Mouse (Mus musculus): ENCODE measurements at regions not wholly inside any gene's neighbourhood (a gene's known extent, or its start where the extent isn't known, plus 50 kb on each side); places are given as distances from the start of the nearest gene placed in this dataset.

GRCm38 (mm10) chr1:43367151-43367895 is 77.1 kb upstream of the Nck2 start:
- no peak for DNase-seq (ENCODE audit: extremely low spot score, low spot score)

GRCm38 (mm10) chr1:43371863-43372262 is 72.5 kb upstream of the Nck2 start:
- no peak for DNase-seq (ENCODE audit: extremely low spot score, low spot score)

GRCm38 (mm10) chr1:43374946-43375345 is 69.4 kb upstream of the Nck2 start:
- DNase-seq (ENCODE audit: extremely low spot score, low spot score) = no peak

GRCm38 (mm10) chr1:43375851-43376250 is 68.5 kb upstream of the Nck2 start:
- no peak for DNase-seq (ENCODE audit: extremely low spot score, low spot score)

- DNase-seq (ENCODE audit: extremely low spot score, low spot score) = no peak
These were observed 66.7 kb upstream of the Nck2 start for GRCm38 (mm10) chr1:43377491-43378263.

GRCm38 (mm10) chr1:43385008-43385407 is 59.4 kb upstream of the Nck2 start:
- no peak for DNase-seq (ENCODE audit: extremely low spot score, low spot score)

- no peak for DNase-seq (ENCODE audit: extremely low spot score, low spot score)
These were observed 50.3 kb upstream of the Nck2 start for GRCm38 (mm10) chr1:43394035-43394434.

All from neural tube, embryonic 10.5 days (tissue).